Comparison of ENCODE assay signal across 7 mouse cellular contexts in the genomic region with DNA sequence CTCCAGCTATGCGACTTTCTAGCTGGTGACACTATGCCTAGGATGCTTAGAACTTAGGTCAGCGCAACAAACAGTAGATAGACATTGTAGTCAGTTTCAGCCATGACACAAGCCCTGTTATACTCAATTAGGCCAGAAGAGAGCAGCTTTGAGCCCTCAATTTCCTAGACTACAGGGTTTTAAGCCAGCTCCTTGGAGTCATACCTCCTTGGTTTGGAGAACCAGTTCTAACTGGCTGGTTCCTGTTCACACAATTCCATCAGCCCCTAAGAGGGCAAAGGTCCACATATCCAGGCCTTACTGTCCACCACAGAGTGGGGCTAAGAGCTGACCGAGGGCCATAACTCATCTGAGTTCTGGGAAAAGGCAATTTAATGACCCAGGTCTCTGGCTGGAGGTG. TPM values are rescaled to one million over a fixed set of nuclear protein-coding genes. Genes with fewer than 3 reads are reported as not detected.
DNase-seq lines count a peak whose midpoint lies in the region; ATAC-seq and TF ChIP-seq lines count a peak whose summit lies in the region.

No protein-coding gene starts in this region.

- no peak overlapping the region for H3K4me2 ChIP-seq in embryonic facial prominence, embryonic 14.5 days (ENCODE audit: low read depth, low read length)
- no peak overlapping the region for H3K4me2 ChIP-seq in liver, embryonic 14.5 days (ENCODE audit: low read depth)
- H3K4me2 ChIP-seq in neural tube, embryonic 14.5 days (ENCODE audit: low read depth, low read length), result no peak overlapping the region

- no peak for TF ChIP-seq EP300 in liver, embryonic 14.5 days (IDR thresholded peaks at IDR 0.05; ENCODE audit: low read depth)

- ATAC-seq in activated CD4-positive, CD25-positive, alpha-beta regulatory T cell, adult 4 months, result peak; percentile 29
- ATAC-seq in embryonic facial prominence, embryonic 14.5 days (ENCODE audit: low read depth), result no peak; the same call in 1 of the 2 replicates
- ATAC-seq in liver, embryonic 14.5 days (ENCODE audit: insufficient read depth), result no peak
- 0 out of 2 replicates have a peak, but pooled peaks have one; percentile 12 for ATAC-seq in neural tube, embryonic 14.5 days (ENCODE audit: low read depth)

- H3K27me3 ChIP-seq in embryonic facial prominence, embryonic 14.5 days (replicated peaks; ENCODE audit: control insufficient read depth, insufficient read depth, low read length), result peaks cover 31% of the 10 kb centered on the region
- H3K27me3 ChIP-seq in liver, embryonic 14.5 days (ENCODE audit: control insufficient read depth, insufficient read depth, low read length), result peaks cover 32% of the 10 kb centered on the region
- H3K27me3 ChIP-seq in neural tube, embryonic 14.5 days (ENCODE audit: control insufficient read depth, insufficient read depth, low read length), result no peaks in the 10 kb centered on the region

- H3K36me3 ChIP-seq in embryonic facial prominence, embryonic 14.5 days (ENCODE audit: control insufficient read depth, insufficient read depth, low read length), result no peaks in the 10 kb centered on the region
- H3K36me3 ChIP-seq in liver, embryonic 14.5 days (replicated peaks; ENCODE audit: control insufficient read depth, insufficient read depth, low read depth), result no peaks in the 10 kb centered on the region
- H3K36me3 ChIP-seq in neural tube, embryonic 14.5 days (ENCODE audit: control insufficient read depth, insufficient read depth, low read length), result no peaks in the 10 kb centered on the region

- peaks cover 8% of the 10 kb centered on the region for H3K4me1 ChIP-seq in embryonic facial prominence, embryonic 14.5 days (ENCODE audit: control insufficient read depth, insufficient read depth, low read length)
- H3K4me1 ChIP-seq in liver, embryonic 14.5 days (replicated peaks; ENCODE audit: control insufficient read depth in 2 of 2, insufficient read depth in 2 of 2, low read length in 1 of 2), result peaks cover 0 to 17% of the 10 kb centered on the region in 2 experiments; a peak in 2 of 4 replicates
- peaks cover 15% of the 10 kb centered on the region; the same call in 1 of the 2 replicates for H3K4me1 ChIP-seq in neural tube, embryonic 14.5 days (ENCODE audit: control insufficient read depth, insufficient read depth, low read length)

- peak; percentile 71 for TF ChIP-seq CTCF in liver, embryonic 14.5 days (IDR thresholded peaks at IDR 0.05; ENCODE audit: low read depth)

- DNase-seq in right cerebral cortex, adult 2 months (ENCODE audit: low spot score in 2 of 2), result peak; percentile 72 to 74
- no peak for DNase-seq in right cerebral cortex, postnatal 14 days
- DNase-seq in embryonic facial prominence, embryonic 14.5 days (ENCODE audit: low spot score), result peak; percentile 78
- peak; percentile 85 for DNase-seq in kidney, adult 11 months
- peak in 1 of 3 experiments; percentile 28 for DNase-seq in liver, embryonic 14.5 days (ENCODE audit: low read depth in 3 of 3, low spot score in 3 of 3)

- no peak overlapping the region for H3K27ac ChIP-seq in embryonic facial prominence, embryonic 14.5 days (replicated peaks; ENCODE audit: low read depth, low read length)
- no peak overlapping the region for H3K27ac ChIP-seq in liver, embryonic 14.5 days
- H3K27ac ChIP-seq in neural tube, embryonic 14.5 days (ENCODE audit: low read depth, low read length), result no peak overlapping the region

- WGBS in embryonic facial prominence, embryonic 14.5 days, result 62% methylated on average over 3 of the region's 3 CpGs
- 50% methylated on average over 3 of the region's 3 CpGs for WGBS in liver, embryonic 14.5 days (ENCODE audit: insufficient replicate concordance)
- WGBS in neural tube, embryonic 14.5 days, result 57% methylated on average over 3 of the region's 3 CpGs

- no peak overlapping the region for H3K9ac ChIP-seq in embryonic facial prominence, embryonic 14.5 days (ENCODE audit: low read depth, low read length)
- H3K9ac ChIP-seq in liver, embryonic 14.5 days (replicated peaks), result no peak overlapping the region
- no peak overlapping the region for H3K9ac ChIP-seq in neural tube, embryonic 14.5 days (replicated peaks; ENCODE audit: low read depth, low read length)

- H3K9me3 ChIP-seq in embryonic facial prominence, embryonic 14.5 days (ENCODE audit: control insufficient read depth, low read length), result no peaks in the 10 kb centered on the region
- no peaks in the 10 kb centered on the region for H3K9me3 ChIP-seq in liver, embryonic 14.5 days (ENCODE audit: control insufficient read depth, low read length)
- H3K9me3 ChIP-seq in neural tube, embryonic 14.5 days (ENCODE audit: control insufficient read depth, low read length), result no peaks in the 10 kb centered on the region

- H3K4me3 ChIP-seq in embryonic facial prominence, embryonic 14.5 days (ENCODE audit: low read depth, low read length), result no peak overlapping the region
- H3K4me3 ChIP-seq in liver, embryonic 14.5 days (ENCODE audit: insufficient read depth in 1 of 2, low read depth in 2 of 2, low read length in 2 of 2), result no peak overlapping the region
- H3K4me3 ChIP-seq in neural tube, embryonic 14.5 days (ENCODE audit: low read depth, low read length), result no peak overlapping the region

RNA-seq across cellular contexts. Expression of a gene that starts 3.2 kb away (rescaled TPM):
- 1 to 10 TPM; 2.0 TPM for polyA plus RNA-seq in activated CD4-positive, CD25-positive, alpha-beta regulatory T cell, adult 4 months (2017; shearing (Covaris generic))
- 5.2 and 6.1 TPM in 2 replicates for polyA plus RNA-seq in embryonic facial prominence, embryonic 14.5 days (2014; fragmentation: Nextera tagmentation; extraction: Ambion mirVana)
- 1.0 and 1.2 TPM in 2 replicates for polyA plus RNA-seq in liver, embryonic 14.5 days (2012; rRNA removed)
- polyA plus RNA-seq in liver, embryonic 14.5 days (2014; fragmentation: Nextera tagmentation; extraction: Ambion mirVana), result 2.0 and 2.1 TPM in 2 replicates
- polyA plus RNA-seq in neural tube, embryonic 14.5 days (2014; fragmentation: Nextera tagmentation; extraction: Ambion mirVana), result 7.8 and 8.4 TPM in 2 replicates

RNA-seq across cellular contexts. Expression of a gene that starts 14.3 kb away (rescaled TPM):
- polyA plus RNA-seq in activated CD4-positive, CD25-positive, alpha-beta regulatory T cell, adult 4 months (2017; shearing (Covaris generic)), result not detected
- polyA plus RNA-seq in embryonic facial prominence, embryonic 14.5 days (2014; fragmentation: Nextera tagmentation; extraction: Ambion mirVana), result 0.52 and 0.70 TPM in 2 replicates
- 0.01 and 0.04 TPM in 2 replicates for polyA plus RNA-seq in liver, embryonic 14.5 days (2012; rRNA removed)
- polyA plus RNA-seq in liver, embryonic 14.5 days (2014; fragmentation: Nextera tagmentation; extraction: Ambion mirVana), result 0.03 and 0.13 TPM in 2 replicates
- 6.6 and 8.4 TPM in 2 replicates for polyA plus RNA-seq in neural tube, embryonic 14.5 days (2014; fragmentation: Nextera tagmentation; extraction: Ambion mirVana)

Comparison
In these comparisons a context has a peak if more than half of its experiments do, and no peak if none do; other contexts are left out.
1. ATAC-seq: peak in activated CD4-positive, CD25-positive, alpha-beta regulatory T cell, adult 4 months (single experiment) and neural tube, embryonic 14.5 days (single experiment); none in embryonic facial prominence, embryonic 14.5 days (single experiment) and liver, embryonic 14.5 days (single experiment).